Mouse (Mus musculus) brain, embryonic 14.5 days (tissue): ENCODE results near the gene Znrf2. TPM values are rescaled to one million over a fixed set of nuclear protein-coding genes. Genes with fewer than 3 reads are reported as not detected.
"Not testable (repeated sequence)": the region's sequence is repeated elsewhere in the genome, so short reads cannot be mapped to it uniquely, and the experiment has no call there.

ENCODE experiments used
- DNase-seq: peaks from one replicate; pipeline ENCODE4 v3.0.0-alpha.2; 2011; ENCODE audit warnings: low read depth
- CTCF ChIP-seq: fragments of 200-500 bp; IDR thresholded peaks from 2 replicates; pipeline ENCODE4 v1.5.1; 2012; ENCODE audit warnings: inconsistent platforms, mild to moderate bottlenecking, moderate library complexity, borderline replicate concordance; ENCODE audit not compliant: insufficient read depth, insufficient read length; ENCODE audit errors: extremely low read depth
- POLR2A ChIP-seq: fragments of 200-500 bp; IDR thresholded peaks from 2 replicates; pipeline ENCODE4 v1.6.1; 2012; ENCODE audit warnings: mild to moderate bottlenecking, inconsistent platforms, borderline replicate concordance; ENCODE audit not compliant: poor library complexity, insufficient read depth, insufficient read length, severe bottlenecking; ENCODE audit errors: extremely low read depth
- polyA plus RNA-seq: library from polyadenylated mRNA; depleted of rRNA; stranded (reverse); fragments of >200 nt; gene quantifications from 2 replicates; pipeline ENCODE4 v1.2.3, GENCODE M21; 2012

Znrf2 gene
- polyA plus RNA-seq, 1 experiment: 19.3 TPM

DNA sequence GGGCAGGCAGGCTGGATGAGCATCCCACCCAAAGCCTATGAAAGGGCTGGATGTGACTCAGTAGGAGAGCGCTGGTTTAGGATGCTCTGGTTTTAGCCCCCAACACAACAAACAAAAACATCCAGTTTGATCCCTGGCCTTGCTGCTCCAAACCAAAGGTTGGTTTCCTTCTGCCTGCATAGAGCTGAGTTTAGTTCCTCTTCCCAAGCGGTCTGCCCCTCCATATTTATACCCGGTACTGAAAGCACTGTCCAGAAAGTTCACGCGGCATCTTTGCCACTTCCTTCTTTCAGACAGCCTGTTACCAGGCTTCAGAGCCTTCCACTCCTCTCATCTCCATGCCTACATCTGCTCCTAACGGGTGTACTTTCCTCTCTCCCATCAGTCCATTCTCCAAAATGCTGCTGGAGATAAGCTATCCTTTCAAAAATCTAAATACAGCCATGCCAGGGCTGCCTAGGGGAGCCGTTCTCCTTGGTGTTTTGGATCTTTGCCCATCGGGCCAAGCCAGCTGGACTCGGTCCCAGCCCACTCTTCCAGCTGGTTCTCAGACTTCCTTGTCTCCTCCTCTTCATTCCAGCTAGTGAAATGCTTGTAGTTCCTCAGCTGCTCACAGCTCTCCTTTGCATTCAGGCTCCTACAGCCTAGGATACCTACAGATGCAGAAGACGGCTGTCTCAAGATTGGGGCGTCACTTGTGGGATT is 5.0 kb upstream of the Znrf2 start:
- TF ChIP-seq POLR2A (no peak), CTCF (no peak)
- DNase-seq: peak; percentile 84

- TF ChIP-seq POLR2A (no peak), CTCF (no peak)
- DNase-seq: no peak
Measured at GRCm38 (mm10) chr6:54812276-54812675, 4.4 kb upstream of the Znrf2 start.

DNA sequence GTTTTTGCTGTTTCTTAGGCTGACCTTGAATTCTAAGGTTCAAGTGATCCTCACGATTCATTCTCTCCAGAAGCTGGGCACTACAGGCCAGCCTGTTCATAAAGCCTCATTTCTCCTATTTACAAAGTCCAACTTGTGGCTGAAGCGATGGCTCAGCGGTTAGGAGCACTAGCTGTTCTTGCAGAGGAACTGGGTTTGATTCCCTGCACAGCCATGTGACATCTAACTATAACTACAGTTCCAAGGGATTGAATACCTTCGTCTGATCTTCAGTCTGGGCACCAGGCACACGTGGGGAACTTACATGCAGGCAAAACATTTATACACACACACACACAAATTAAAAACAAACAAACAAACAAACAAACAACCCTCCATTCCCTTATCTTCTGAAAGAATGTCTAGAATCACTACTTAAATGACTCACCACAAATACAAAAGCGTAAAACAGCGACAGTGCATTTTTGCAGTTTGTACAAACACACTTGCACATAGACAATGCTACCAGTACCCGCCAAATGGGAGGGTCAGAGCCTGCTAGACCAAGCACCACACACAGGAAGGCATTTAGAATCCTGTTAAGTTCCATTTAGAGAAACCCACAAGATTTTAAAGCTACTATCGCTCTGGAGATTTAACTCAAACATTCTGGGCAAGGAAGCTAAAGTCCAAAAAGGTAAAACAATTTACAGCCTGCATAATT is 1.1 kb upstream of the Znrf2 start:
- TF ChIP-seq POLR2A: no peak
- no peak for TF ChIP-seq CTCF

DNA sequence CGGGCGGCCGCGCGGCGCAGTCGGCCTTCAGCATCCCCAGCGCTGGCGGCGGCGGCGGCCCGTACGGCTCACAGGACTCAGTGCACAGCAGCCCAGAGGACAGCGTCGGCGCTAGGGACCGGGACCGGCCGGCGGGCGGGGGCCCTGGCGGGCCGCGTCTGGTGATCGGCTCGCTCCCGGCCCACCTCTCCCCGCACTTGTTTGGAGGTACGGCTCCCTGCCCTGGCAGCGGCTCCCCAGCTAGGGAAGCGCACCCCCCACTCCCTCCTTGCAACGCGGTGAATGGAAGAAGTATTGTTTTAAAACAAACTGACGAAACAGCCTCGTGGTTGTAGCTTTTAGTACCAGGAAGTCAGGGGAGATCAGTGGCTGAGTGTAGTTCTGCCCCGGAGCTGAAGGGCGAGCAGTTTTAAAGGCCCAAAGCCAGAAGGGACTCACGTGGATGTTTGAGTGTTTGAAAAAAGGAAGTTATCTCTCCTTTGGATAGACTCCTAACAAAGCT is 601 bp downstream of the Znrf2 start:
- TF ChIP-seq CTCF (no peak), POLR2A (no peak)
- DNase-seq: peak; percentile 78

More for the DNA sequence above, 1.1 kb upstream of the Znrf2 start:
- no peak for DNase-seq

GRCm38 (mm10) chr6:54818389-54818788 is 1.7 kb downstream of the Znrf2 start:
- TF ChIP-seq POLR2A (no peak), CTCF (no peak)
- no peak for DNase-seq

- TF ChIP-seq POLR2A: no peak
- no peak for TF ChIP-seq CTCF
- no peak for DNase-seq
Measured at GRCm38 (mm10) chr6:54819272-54819671, 2.6 kb downstream of the Znrf2 start.

DNA sequence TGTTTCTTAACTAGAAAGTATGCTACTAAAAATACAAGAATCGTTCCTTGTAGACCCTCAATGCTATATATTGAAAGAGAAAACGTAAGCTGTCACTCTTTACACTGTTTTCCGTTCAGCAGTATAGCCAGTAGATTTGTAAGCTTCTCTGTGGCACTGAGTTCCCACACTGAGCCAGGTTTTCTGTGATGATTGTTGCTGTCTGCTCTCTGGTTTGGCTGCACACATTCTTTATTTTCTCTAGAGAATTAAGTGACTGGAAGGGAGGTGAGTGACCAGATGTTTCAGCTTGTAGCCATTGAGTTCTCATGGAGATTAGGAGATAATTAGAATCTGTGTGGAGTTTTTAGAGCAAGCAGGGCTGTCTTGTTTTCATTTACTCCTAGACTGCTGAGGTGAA is 3.0 kb downstream of the Znrf2 start:
- TF ChIP-seq POLR2A (no peak), CTCF (no peak)
- DNase-seq: peak; percentile 46

DNA sequence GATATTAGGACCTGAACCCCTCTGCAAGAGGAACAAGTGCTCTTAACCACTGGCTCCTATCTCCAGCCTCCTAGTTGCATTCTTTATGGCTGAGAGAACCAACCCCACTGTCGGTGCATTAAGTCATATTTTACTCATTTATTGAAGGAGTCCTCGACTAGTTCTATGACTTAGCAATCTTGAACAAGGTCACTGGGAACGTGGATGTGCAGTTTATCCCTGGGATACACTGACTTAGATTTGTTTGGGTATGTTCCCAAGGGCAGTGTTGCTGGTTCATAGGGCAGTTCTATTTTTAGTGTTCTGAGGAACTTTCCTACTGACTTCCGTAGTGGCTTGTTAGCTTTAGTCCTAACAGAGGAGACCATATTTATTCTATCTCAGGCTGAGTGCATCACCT is 5.6 kb downstream of the Znrf2 start:
- DNase-seq: no peak
- TF ChIP-seq POLR2A (no peak), CTCF (no peak)

DNA sequence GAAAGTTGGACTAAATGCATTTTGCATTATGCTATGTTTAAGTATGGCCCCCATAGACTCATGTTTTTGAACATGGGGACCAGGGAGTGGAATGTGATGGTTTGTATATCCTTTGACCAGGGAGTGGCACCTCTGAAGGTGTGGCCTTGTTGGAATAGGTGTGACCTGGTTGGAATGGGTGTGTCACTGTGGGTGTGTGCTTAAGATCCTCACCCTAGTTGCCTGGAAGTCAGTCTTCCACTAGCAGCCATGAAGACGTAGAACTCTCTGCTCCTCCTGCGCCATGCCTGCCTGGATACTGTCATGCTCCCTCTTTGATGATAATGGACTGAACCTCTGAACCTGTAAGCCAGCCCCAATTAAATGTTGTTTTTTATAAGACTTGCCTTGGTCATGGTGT is 7.8 kb downstream of the Znrf2 start:
- not testable (repeated sequence) for DNase-seq

DNA sequence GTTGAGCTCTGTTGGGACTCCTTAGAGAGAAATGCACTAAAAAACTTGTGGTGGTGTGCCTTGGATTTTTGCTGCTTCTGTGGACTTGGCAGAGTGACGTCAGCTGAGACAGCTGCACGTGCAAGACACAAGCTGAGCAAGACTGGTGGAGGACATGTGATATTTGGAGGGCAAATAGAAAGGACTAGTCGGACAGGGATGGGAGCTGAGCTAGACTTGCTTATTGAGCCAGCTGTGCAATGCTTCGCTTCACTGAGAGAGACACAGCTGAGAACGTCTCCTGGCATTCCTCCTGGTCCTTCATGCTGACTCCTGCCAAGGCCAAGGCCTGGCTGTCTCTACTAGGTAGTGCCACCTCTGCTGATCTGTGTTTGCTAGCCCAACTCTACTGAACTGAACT is 10.8 kb downstream of the Znrf2 start:
- no peak for DNase-seq
- no peak for TF ChIP-seq POLR2A
- no peak for TF ChIP-seq CTCF

GRCm38 (mm10) chr6:54828274-54828673 is 11.6 kb downstream of the Znrf2 start:
- no peak for DNase-seq
- no peak for TF ChIP-seq POLR2A
- TF ChIP-seq CTCF: no peak
